Mouse (Mus musculus): ENCODE data around the gene Ror1.

Gene Ror1

GRCm38 (mm10) chr4:100311775-100312537, 216.4 kb downstream of the Ror1 start:
- DNase-seq (ENCODE audit: low spot score in 2 of 2): no peak

- DNase-seq (ENCODE audit: low spot score in 2 of 2): no peak
These were observed 219.5 kb downstream of the Ror1 start for GRCm38 (mm10) chr4:100315066-100315465.

- DNase-seq (ENCODE audit: low spot score in 2 of 2): no peak
These were observed 226.2 kb downstream of the Ror1 start for GRCm38 (mm10) chr4:100321758-100322157.

- no peak for DNase-seq (ENCODE audit: low spot score in 2 of 2)
These were observed 229.3 kb downstream of the Ror1 start for GRCm38 (mm10) chr4:100324719-100325515.

- DNase-seq (ENCODE audit: low spot score in 2 of 2): no peak
These were observed 232.9 kb downstream of the Ror1 start for GRCm38 (mm10) chr4:100328361-100328970.

GRCm38 (mm10) chr4:100335168-100335567, 239.6 kb downstream of the Ror1 start:
- DNase-seq (ENCODE audit: low spot score in 2 of 2): no peak

- DNase-seq (ENCODE audit: low spot score in 2 of 2): no peak
These were observed 252.2 kb downstream of the Ror1 start for GRCm38 (mm10) chr4:100347791-100348190.

- DNase-seq (ENCODE audit: low spot score in 2 of 2): no peak
These were observed 254.7 kb downstream of the Ror1 start for GRCm38 (mm10) chr4:100350106-100350795.

GRCm38 (mm10) chr4:100351797-100352290, 256.3 kb downstream of the Ror1 start:
- no peak for DNase-seq (ENCODE audit: low spot score in 2 of 2)

GRCm38 (mm10) chr4:100355566-100355965, 260.0 kb downstream of the Ror1 start:
- DNase-seq (ENCODE audit: low spot score in 2 of 2): no peak

- no peak for DNase-seq (ENCODE audit: low spot score in 2 of 2)
These were observed 262.4 kb downstream of the Ror1 start for GRCm38 (mm10) chr4:100357881-100358589.

GRCm38 (mm10) chr4:100363666-100364065, 268.1 kb downstream of the Ror1 start:
- no peak for DNase-seq (ENCODE audit: low spot score in 2 of 2)

- DNase-seq (ENCODE audit: low spot score in 2 of 2): no peak
These were observed 273.1 kb downstream of the Ror1 start for GRCm38 (mm10) chr4:100368691-100369090.

GRCm38 (mm10) chr4:100369541-100370174, 274.1 kb downstream of the Ror1 start:
- no peak for DNase-seq (ENCODE audit: low spot score in 2 of 2)

- no peak for DNase-seq (ENCODE audit: low spot score in 2 of 2)
These were observed 277.2 kb downstream of the Ror1 start for GRCm38 (mm10) chr4:100372806-100373205.

- no peak for DNase-seq (ENCODE audit: low spot score in 2 of 2)
These were observed 278.2 kb downstream of the Ror1 start for GRCm38 (mm10) chr4:100373780-100374179.

GRCm38 (mm10) chr4:100375286-100375685, 279.7 kb downstream of the Ror1 start:
- no peak for DNase-seq (ENCODE audit: low spot score in 2 of 2)

GRCm38 (mm10) chr4:100376163-100376562, 280.6 kb downstream of the Ror1 start:
- no peak for DNase-seq (ENCODE audit: low spot score in 2 of 2)

GRCm38 (mm10) chr4:100377231-100377630, 281.6 kb downstream of the Ror1 start:
- DNase-seq (ENCODE audit: low spot score in 2 of 2): no peak

GRCm38 (mm10) chr4:100377996-100378395, 282.4 kb downstream of the Ror1 start:
- DNase-seq (ENCODE audit: low spot score in 2 of 2): no peak

GRCm38 (mm10) chr4:100381760-100382159, 286.2 kb downstream of the Ror1 start:
- DNase-seq (ENCODE audit: low spot score in 2 of 2): no peak
